Mouse (Mus musculus) left cerebral cortex, adult 9 months (tissue): ENCODE measurements around the gene Pms2.
A peak's percentile ranks its signal among the peaks of the same experiment; 100 is the strongest.

ENCODE experiments used
- DNase-seq, 2 experiments: peaks; one replicate each; pipeline ENCODE4 v3.0.0; 2022; ENCODE audit warnings: low spot score in 2 of 2

Gene Pms2

GRCm38 (mm10) chr5:143909417-143910400 lies at the start of gene Pms2, which contains the start of gene Aimp2:
Pms2 (plus strand) TSS chr5:143909964.
Aimp2 (minus strand) TSS chr5:143909847.
- peak; percentile 96 to 99 for DNase-seq

GRCm38 (mm10) chr5:143871547-143872169 lies 38.1 kb upstream of the Pms2 start:
- DNase-seq, result peak in 1 of 2 experiments; percentile 11

- DNase-seq, result no peak
Observed at GRCm38 (mm10) chr5:143874571-143874970, 35.2 kb upstream of the Pms2 start.

DNA sequence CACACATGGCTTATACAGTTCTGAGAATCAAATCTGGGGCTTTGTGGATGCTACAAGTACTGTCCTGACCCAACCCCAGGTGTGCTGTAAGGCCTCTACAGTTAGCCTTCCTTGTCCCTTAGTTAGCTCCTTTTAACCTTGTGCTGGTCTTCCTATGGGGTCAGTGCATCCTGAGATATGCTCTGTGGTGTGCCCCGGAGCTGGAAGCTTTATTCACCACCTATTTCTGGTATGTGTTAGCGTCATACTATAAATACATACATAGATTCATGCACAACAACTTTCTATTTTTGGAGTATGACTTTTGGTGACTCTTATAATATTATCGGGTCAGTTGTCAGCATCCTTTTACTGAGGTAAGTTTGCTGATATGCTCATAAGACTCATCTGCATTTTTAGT lies 24.5 kb upstream of the Pms2 start:
- DNase-seq, result no peak

- no peak for DNase-seq
Observed at GRCm38 (mm10) chr5:143890741-143891140, 19.0 kb upstream of the Pms2 start.

DNA sequence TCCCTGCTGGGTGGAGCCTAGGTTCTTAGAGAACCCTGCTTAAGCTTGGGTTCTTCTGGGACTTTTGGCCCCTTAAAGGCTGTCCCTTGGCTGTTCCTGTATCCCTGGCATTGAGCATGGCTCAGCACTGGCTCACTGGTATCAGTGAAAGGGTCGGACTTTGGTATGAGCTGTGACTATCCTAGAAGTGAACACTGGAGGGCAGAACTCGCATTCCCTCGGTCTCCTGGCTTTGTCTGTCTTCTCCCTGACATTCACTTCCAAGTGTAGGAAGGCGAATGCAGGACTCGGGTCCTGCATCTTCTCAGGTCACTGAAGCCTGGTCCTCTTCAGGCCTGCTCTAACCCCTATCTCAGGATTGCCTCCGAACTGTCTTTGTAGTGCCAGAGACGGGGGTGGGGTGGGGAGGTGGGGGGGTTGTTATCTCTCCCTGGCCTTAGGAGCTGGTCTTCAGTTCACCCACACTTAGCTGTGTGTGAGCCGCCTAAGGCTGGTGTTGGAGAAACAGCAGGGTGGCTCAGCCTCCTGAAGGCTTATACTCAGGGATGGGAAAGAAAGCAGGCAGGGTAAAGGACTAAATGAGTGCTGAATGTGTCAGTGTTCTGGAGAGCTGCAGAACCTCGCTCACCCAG lies 17.4 kb upstream of the Pms2 start:
- peak in 1 of 2 experiments; percentile 25 for DNase-seq

GRCm38 (mm10) chr5:143893396-143893795 lies 16.4 kb upstream of the Pms2 start:
- DNase-seq, result no peak

GRCm38 (mm10) chr5:143897635-143898330 lies 12.0 kb upstream of the Pms2 start, which contains the start of gene Ankrd61:
Ankrd61 (minus strand) TSS chr5:143897685.
- DNase-seq, result no peak

DNA sequence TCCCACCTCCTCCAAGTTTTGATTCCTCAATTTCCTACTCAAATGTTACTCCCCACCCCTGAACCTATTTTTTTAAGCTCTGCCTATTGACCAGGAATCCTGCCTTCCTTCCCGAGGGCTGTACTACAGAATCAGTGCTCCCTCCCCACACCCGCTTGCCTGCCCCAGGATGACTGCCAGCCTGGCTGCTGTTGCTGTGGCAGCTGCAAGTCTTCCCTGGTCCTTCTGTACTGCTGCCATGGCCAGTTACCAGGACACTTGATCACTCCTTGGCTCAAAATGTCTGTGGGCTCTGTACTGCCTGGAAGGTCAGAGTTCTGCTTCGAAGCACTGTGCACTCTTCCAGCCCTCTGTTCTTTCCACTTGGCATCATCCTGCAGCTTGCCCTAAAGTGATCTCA lies 7.7 kb upstream of the Pms2 start:
- peak in 1 of 2 experiments; percentile 21 for DNase-seq

GRCm38 (mm10) chr5:143903813-143904212 lies 6.0 kb upstream of the Pms2 start:
- DNase-seq, result no peak

GRCm38 (mm10) chr5:143906429-143906828 lies 3.3 kb upstream of the Pms2 start:
- peak in 1 of 2 experiments; percentile 16 for DNase-seq

DNA sequence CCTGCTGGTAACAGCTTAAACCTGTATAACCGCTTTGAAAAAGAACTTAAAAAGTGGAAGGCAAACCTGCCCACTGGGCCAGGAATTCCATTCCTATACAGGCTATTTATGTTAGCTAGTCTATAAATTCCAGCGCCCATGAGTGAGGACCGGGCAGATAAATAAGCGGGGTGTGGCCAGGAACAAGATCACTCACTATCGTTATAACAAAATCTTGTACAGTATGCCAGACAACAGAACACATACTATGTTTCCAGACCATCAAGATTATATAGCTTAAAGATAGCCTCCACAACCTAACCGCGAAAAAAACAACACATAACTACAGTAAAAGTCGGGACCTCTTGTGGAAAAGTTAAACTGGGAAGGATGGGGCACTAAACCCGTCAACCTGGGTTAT lies 838 bp upstream of the Pms2 start:
- no peak for DNase-seq

DNA sequence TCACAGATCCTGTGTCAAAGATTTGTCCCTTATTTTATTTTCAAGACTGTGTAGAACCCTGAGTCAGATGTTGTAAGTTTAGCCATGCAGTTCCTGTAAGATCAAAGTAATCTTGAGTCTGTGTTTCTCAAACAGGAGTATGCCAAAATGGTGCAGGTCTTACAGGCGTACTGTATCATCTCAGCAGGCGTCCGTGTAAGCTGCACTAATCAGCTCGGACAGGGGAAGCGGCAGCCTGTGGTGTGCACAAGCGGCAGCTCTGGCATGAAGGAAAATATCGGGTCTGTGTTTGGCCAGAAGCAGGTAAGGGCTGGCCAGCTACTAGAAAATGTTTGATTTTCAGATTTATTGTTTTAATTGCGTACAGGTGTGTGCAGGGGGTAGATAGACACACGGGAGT lies 6.5 kb downstream of the Pms2 start:
- DNase-seq, result no peak

DNA sequence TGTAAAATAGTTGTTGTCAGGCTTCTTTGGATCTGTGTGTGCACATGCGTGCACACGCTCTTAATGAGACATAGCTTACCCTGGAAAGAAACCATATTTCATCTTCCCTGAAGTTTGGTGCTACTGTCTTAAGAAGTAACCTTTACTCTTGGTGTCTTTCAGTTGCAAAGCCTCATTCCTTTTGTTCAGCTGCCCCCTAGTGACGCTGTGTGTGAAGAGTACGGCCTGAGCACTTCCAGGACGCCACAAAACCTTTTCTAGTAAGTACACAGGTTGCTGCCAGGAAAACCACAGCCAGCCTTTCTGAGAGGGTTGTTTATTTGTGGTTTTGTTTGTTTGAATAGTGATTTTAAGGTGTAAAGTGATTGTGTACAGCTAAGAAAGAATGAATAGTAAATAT lies 7.7 kb downstream of the Pms2 start:
- peak in 1 of 2 experiments; percentile 34 for DNase-seq

DNA sequence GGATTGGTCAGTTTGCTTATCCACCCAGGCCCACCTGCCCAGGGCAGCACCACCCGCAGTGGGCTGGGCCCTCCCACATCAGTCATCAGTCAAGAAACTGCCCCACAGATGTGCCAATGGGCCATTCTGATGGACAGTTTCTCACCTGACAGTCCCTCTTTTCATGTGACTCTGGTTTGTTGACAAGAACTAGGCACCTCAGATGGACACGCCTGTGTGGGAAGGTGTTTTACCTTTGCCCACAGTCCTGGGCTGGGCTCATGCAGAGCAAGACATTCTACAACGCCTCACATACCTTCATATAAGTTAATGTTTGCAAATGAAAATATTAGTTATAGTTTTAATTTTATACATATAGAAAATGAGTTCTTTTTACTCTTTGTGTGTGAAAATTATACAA lies 8.4 kb downstream of the Pms2 start:
- no peak for DNase-seq

DNA sequence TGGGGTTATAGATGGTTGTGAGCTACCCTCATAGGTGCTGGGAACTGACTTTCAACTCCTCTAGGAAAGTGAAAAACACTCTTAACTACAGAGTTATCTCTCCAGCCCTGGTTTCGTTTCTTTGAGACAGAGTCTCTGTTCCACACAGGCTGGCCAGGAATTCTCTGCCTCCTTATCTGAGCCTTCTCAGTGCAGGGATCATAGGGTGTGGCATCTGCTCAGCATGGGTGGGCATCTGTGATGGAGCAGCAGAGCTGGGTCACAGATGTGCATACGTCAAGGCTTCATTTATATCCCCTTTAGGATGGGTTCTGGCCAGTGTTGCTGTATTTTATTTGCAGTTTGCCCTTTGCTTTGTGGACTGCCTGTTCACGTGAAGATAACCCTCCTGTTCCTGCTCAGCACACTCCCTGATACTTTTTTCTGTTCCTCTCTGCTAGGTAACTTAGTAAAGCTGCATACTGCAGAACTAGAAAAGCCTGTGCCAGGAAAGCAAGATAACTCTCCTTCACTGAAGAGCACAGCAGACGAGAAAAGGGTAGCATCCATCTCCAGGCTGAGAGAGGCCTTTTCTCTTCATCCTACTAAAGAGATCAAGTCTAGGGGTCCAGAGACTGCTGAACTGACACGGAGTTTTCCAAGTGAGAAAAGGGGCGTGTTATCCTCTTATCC lies 15.2 kb downstream of the Pms2 start:
- no peak for DNase-seq

DNA sequence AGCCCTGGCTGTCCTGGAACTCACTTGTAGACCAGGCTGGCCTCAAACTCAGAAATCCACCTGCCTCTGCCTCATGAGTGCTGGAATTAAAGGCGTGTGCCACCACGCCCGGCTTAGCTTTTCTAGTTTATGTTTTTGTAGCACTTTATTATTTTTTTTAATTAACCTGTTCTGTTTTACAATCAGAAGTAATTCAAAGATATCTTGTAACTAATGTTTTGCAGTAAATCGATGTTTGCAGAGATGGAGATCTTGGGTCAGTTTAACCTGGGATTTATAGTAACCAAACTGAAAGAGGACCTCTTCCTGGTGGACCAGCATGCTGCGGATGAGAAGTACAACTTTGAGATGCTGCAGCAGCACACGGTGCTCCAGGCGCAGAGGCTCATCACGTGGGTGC lies 18.1 kb downstream of the Pms2 start, which contains the start of gene Gm42421:
Gm42421 (plus strand) TSS at position 301 of the 400 bp plus-strand sequence.
- DNase-seq, result no peak

- DNase-seq, result no peak
Observed at GRCm38 (mm10) chr5:143929291-143929690, 19.5 kb downstream of the Pms2 start.

DNA sequence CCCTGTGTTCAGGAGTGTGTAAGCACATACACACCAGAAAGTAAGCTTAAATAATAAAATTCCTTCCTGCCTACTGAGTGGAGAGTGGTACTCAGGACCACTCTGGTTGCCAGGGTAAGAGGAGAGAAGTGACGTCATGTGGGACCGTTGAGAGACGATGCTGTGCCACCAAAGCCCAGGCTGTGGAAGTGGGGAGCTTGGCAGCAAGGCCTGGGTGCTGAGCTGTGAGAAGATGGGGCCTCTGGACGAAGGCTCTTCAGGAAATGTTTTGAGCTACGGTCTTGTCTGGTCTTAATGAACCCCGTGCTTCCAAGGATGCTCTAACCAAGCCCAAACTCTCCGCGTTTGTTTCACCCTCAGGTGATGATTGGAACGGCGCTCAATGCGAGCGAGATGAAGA lies 20.9 kb downstream of the Pms2 start:
- no peak for DNase-seq

DNA sequence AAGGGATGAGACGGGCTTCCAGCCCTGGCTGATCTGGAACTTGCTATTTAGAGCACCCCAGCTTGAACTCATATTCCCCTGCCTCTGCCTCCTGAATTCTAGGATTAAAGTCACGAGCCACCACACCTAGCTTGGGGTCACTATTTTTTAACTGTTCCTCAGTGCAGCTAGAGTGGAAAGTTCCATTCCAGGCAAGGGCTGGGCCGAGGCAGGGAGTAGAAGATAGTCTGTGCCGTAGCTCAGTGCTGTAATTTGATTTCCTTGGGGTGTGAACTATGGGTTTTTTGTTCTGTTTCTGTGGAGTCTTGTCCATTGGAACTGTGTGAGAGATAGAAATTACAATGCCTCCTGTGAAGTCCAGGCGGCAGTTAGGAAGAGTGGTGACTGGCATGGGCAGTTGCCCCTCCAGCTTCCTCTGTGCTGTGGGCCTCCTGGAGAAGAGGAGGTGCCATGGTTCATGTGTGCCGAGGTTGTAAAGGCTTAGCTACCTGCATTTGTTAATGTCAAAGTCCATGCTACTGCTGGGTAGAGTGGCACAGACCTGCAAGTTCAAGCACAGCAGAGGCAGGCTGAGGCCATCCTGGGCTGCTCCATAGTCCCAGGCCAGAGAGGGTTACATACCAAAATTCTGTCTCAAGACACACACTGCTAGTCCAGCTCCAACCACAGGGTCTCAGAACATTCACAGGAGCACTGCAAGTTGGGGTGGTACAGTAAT lies 22.3 kb downstream of the Pms2 start:
- DNase-seq, result no peak
